Mouse (Mus musculus): ENCODE data around the gene Gm17409. TPM values are rescaled to one million over a fixed set of nuclear protein-coding genes. Genes with fewer than 3 reads are reported as not detected.

Gm17409 gene
- 0.38 TPM for polyA plus RNA-seq (2014; fragmentation: Illumina TruSeq; extraction: RNeasy Lipid Tissue Mini Kit (QIAGEN cat#74804); ENCODE audit: low read depth, low replicate concordance)

GRCm38 (mm10) chr2:58469816-58470215 lies at the start of gene Gm17409:
Gene Gm17409, plus strand, starts transcription at chr2:58470116.

Other genes starting within 250 kb of the Gm17409 start
- 0.48 TPM for gene Acvr1c, start 112.2 kb upstream of the Gm17409 start, polyA plus RNA-seq (2014; fragmentation: Illumina TruSeq; extraction: RNeasy Lipid Tissue Mini Kit (QIAGEN cat#74804); ENCODE audit: low read depth, low replicate concordance)
- gene Acvr1, start 97.0 kb downstream of the Gm17409 start, polyA plus RNA-seq (2014; fragmentation: Illumina TruSeq; extraction: RNeasy Lipid Tissue Mini Kit (QIAGEN cat#74804); ENCODE audit: low read depth, low replicate concordance), result 3.2 TPM
- 3.7 TPM for gene Upp2, start 97.2 kb downstream of the Gm17409 start, polyA plus RNA-seq (2014; fragmentation: Illumina TruSeq; extraction: RNeasy Lipid Tissue Mini Kit (QIAGEN cat#74804); ENCODE audit: low read depth, low replicate concordance)